Mouse (Mus musculus): ENCODE data around the gene Slc22a17. TPM values are rescaled to one million over a fixed set of nuclear protein-coding genes. Genes with fewer than 3 reads are reported as not detected.

The Slc22a17 gene
- polyA plus RNA-seq, 1 experiment from 2014 or later: 1.1 TPM

DNA sequence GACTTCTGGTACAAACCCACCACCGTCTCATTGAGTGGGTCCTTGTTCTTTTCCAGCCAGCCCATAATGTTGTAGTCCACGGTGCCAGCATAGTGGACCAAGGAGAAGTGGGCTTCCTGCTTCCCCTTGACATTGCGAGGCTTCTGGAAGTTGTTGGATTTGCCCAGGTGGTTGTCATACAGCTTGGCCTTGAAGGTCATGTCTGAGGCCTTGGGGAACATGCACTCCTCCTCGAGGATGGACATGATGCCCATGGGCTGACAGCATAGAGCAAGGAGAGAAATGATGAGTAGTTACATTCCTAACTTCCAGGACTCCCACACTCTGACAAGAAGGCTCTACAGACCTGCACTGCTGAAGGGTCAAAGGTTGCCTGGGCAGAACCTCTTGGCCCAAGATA lies 45.6 kb upstream of the Slc22a17 start:
- Histone ChIP-seq H3K9me3 (ENCODE audit: low read length) (no peaks in the 10 kb centered on the region), H3K4me1 (ENCODE audit: insufficient read depth) (no peaks in the 10 kb centered on the region), H3K4me2 (ENCODE audit: low read depth, low read length) (no peak overlapping the region), H3K27me3 (ENCODE audit: insufficient read depth, low read length) (no peaks in the 10 kb centered on the region), H3K9ac (replicated peaks) (no peak overlapping the region), H3K4me3 (ENCODE audit: low read depth, low read length) (no peak overlapping the region), H3K36me3 (replicated peaks; ENCODE audit: insufficient read depth, low read length) (no peaks in the 10 kb centered on the region), H3K27ac (ENCODE audit: low read depth) (no peak overlapping the region)
- 74% methylated on average over 4 of the region's 4 CpGs for WGBS (ENCODE audit: insufficient replicate concordance)
- DNase-seq: no peak
- no peak for ATAC-seq
- TF ChIP-seq EP300 (IDR thresholded peaks at IDR 0.05; ENCODE audit: low read depth): no peak
- TF ChIP-seq CTCF (IDR thresholded peaks at IDR 0.05; ENCODE audit: low read depth): no peak

DNA sequence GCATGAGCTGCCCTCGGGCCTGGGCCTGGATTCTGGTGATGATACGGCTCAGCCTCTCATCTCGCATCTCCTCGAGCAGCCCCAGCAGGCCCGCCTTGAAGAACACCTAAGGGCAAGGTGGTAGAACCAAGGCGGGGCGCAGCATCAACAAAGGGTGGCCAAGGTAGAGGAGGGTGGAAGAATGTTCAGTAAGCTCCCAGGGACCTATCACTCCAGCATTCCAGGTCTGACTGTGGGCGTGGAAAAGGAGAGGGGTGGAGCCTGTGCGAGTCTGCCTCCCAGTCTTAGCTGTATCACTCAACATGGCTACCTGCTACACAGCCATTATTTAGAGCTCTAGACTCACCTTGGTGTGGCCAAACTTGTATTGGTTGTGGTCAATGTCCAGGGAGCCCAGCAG lies 43.6 kb upstream of the Slc22a17 start:
- no peak for TF ChIP-seq CTCF (IDR thresholded peaks at IDR 0.05; ENCODE audit: low read depth)
- Histone ChIP-seq H3K4me1 (ENCODE audit: insufficient read depth) (no peaks in the 10 kb centered on the region), H3K4me2 (ENCODE audit: low read depth, low read length) (no peak overlapping the region), H3K4me3 (ENCODE audit: low read depth, low read length) (no peak overlapping the region), H3K27me3 (ENCODE audit: insufficient read depth, low read length) (no peaks in the 10 kb centered on the region), H3K27ac (ENCODE audit: low read depth) (no peak overlapping the region), H3K36me3 (replicated peaks; ENCODE audit: insufficient read depth, low read length) (no peaks in the 10 kb centered on the region), H3K9me3 (ENCODE audit: low read length) (no peaks in the 10 kb centered on the region), H3K9ac (replicated peaks) (no peak overlapping the region)
- 79% methylated on average over 9 of the region's 9 CpGs for WGBS (ENCODE audit: insufficient replicate concordance)
- no peak for DNase-seq
- no peak for ATAC-seq

- H3K9ac ChIP-seq (replicated peaks): no peak overlapping the region
- H3K36me3 ChIP-seq (replicated peaks; ENCODE audit: insufficient read depth, low read length): no peaks in the 10 kb centered on the region
- H3K4me2 ChIP-seq (ENCODE audit: low read depth, low read length): no peak overlapping the region
- H3K9me3 ChIP-seq (ENCODE audit: low read length): no peaks in the 10 kb centered on the region
- WGBS (ENCODE audit: insufficient replicate concordance): 61% methylated on average over 3 of the region's 3 CpGs
- no peak overlapping the region for H3K4me3 ChIP-seq (ENCODE audit: low read depth, low read length)
- DNase-seq: no peak
- no peak for TF ChIP-seq EP300 (IDR thresholded peaks at IDR 0.05; ENCODE audit: low read depth)
- no peak for TF ChIP-seq CTCF (IDR thresholded peaks at IDR 0.05; ENCODE audit: low read depth)
- no peak for ATAC-seq
- H3K27me3 ChIP-seq (ENCODE audit: insufficient read depth, low read length): no peaks in the 10 kb centered on the region
- no peak overlapping the region for H3K27ac ChIP-seq (ENCODE audit: low read depth)
- H3K4me1 ChIP-seq (ENCODE audit: insufficient read depth): no peaks in the 10 kb centered on the region
These were observed 42.5 kb upstream of the Slc22a17 start for GRCm38 (mm10) chr14:54955481-54955880.

GRCm38 (mm10) chr14:54954474-54954873 lies 41.5 kb upstream of the Slc22a17 start:
- H3K27me3 ChIP-seq (ENCODE audit: insufficient read depth, low read length): no peaks in the 10 kb centered on the region
- no peak for DNase-seq
- H3K27ac ChIP-seq (ENCODE audit: low read depth): no peak overlapping the region
- no peak overlapping the region for H3K4me2 ChIP-seq (ENCODE audit: low read depth, low read length)
- H3K4me3 ChIP-seq (ENCODE audit: low read depth, low read length): no peak overlapping the region
- no peaks in the 10 kb centered on the region for H3K4me1 ChIP-seq (ENCODE audit: insufficient read depth)
- no peak for ATAC-seq
- 67% methylated on average over 3 of the region's 3 CpGs for WGBS (ENCODE audit: insufficient replicate concordance)
- H3K9ac ChIP-seq (replicated peaks): no peak overlapping the region
- no peak for TF ChIP-seq EP300 (IDR thresholded peaks at IDR 0.05; ENCODE audit: low read depth)
- no peak for TF ChIP-seq CTCF (IDR thresholded peaks at IDR 0.05; ENCODE audit: low read depth)
- H3K9me3 ChIP-seq (ENCODE audit: low read length): no peaks in the 10 kb centered on the region
- no peaks in the 10 kb centered on the region for H3K36me3 ChIP-seq (replicated peaks; ENCODE audit: insufficient read depth, low read length)

GRCm38 (mm10) chr14:54953664-54954206 lies 40.8 kb upstream of the Slc22a17 start:
- TF ChIP-seq EP300 (IDR thresholded peaks at IDR 0.05; ENCODE audit: low read depth) (no peak), CTCF (IDR thresholded peaks at IDR 0.05; ENCODE audit: low read depth) (no peak)
- Histone ChIP-seq H3K27ac (ENCODE audit: low read depth) (no peak overlapping the region), H3K4me1 (ENCODE audit: insufficient read depth) (no peaks in the 10 kb centered on the region), H3K9me3 (ENCODE audit: low read length) (no peaks in the 10 kb centered on the region), H3K4me3 (ENCODE audit: low read depth, low read length) (no peak overlapping the region), H3K4me2 (ENCODE audit: low read depth, low read length) (no peak overlapping the region), H3K36me3 (replicated peaks; ENCODE audit: insufficient read depth, low read length) (no peaks in the 10 kb centered on the region), H3K27me3 (ENCODE audit: insufficient read depth, low read length) (no peaks in the 10 kb centered on the region), H3K9ac (replicated peaks) (no peak overlapping the region)
- DNase-seq (no peak), ATAC-seq (no peak)
- 86% methylated on average over 8 of the region's 8 CpGs for WGBS (ENCODE audit: insufficient replicate concordance)

DNA sequence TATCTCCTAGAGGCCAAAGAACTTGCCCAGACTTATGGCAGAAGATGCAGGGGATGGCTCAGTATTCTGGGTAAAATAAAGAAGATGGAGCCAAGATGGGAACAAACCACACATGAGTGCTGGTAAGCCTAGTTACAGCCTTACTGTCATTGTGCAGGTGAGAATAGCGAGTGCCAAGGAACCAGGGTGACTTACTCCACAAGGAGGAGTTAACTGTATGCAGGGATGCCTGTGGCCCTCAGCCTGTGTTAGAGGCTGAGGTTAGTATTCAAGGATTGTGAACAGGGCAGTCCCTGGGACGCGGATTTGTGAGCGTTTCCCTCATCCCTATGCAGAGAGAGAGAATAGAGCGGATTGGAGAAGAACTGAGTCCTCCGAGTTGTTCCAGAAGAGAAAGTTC lies 38.7 kb upstream of the Slc22a17 start:
- DNase-seq (no peak), ATAC-seq (no peak)
- H3K9me3 ChIP-seq (ENCODE audit: low read length): no peaks in the 10 kb centered on the region
- H3K4me3 ChIP-seq (ENCODE audit: low read depth, low read length): no peak overlapping the region
- H3K4me1 ChIP-seq (ENCODE audit: insufficient read depth): no peaks in the 10 kb centered on the region
- WGBS (ENCODE audit: insufficient replicate concordance): 66% methylated on average over 6 of the region's 6 CpGs
- no peak overlapping the region for H3K4me2 ChIP-seq (ENCODE audit: low read depth, low read length)
- H3K27me3 ChIP-seq (ENCODE audit: insufficient read depth, low read length): no peaks in the 10 kb centered on the region
- H3K36me3 ChIP-seq (replicated peaks; ENCODE audit: insufficient read depth, low read length): no peaks in the 10 kb centered on the region
- H3K9ac ChIP-seq (replicated peaks): no peak overlapping the region
- TF ChIP-seq CTCF (IDR thresholded peaks at IDR 0.05; ENCODE audit: low read depth): no peak
- TF ChIP-seq EP300 (IDR thresholded peaks at IDR 0.05; ENCODE audit: low read depth): no peak
- H3K27ac ChIP-seq (ENCODE audit: low read depth): no peak overlapping the region

GRCm38 (mm10) chr14:54950493-54950892 lies 37.6 kb upstream of the Slc22a17 start:
- no peak overlapping the region for H3K4me3 ChIP-seq (ENCODE audit: low read depth, low read length)
- H3K36me3 ChIP-seq (replicated peaks; ENCODE audit: insufficient read depth, low read length): no peaks in the 10 kb centered on the region
- no peak for TF ChIP-seq CTCF (IDR thresholded peaks at IDR 0.05; ENCODE audit: low read depth)
- WGBS (ENCODE audit: insufficient replicate concordance): 63% methylated on average over 12 of the region's 12 CpGs
- H3K27me3 ChIP-seq (ENCODE audit: insufficient read depth, low read length): no peaks in the 10 kb centered on the region
- no peak overlapping the region for H3K4me2 ChIP-seq (ENCODE audit: low read depth, low read length)
- ATAC-seq (no peak), DNase-seq (no peak)
- H3K9ac ChIP-seq (replicated peaks): no peak overlapping the region
- H3K4me1 ChIP-seq (ENCODE audit: insufficient read depth): no peaks in the 10 kb centered on the region
- H3K27ac ChIP-seq (ENCODE audit: low read depth): no peak overlapping the region
- H3K9me3 ChIP-seq (ENCODE audit: low read length): no peaks in the 10 kb centered on the region

Data from liver, postnatal 0 days (tissue).